Mouse (Mus musculus) liver, embryonic 12.5 days (tissue): ENCODE data around the gene Cabcoco1. TPM values are rescaled to one million over a fixed set of nuclear protein-coding genes. Genes with fewer than 3 reads are reported as not detected.
A peak's percentile ranks its signal among the peaks of the same experiment; 100 is the strongest.

Experiments used
- ATAC-seq: fragments of 200-750 bp; cut with Nextera tagmentation; 2 replicates; pipeline ENCODE4 v1.8.0; 2017; ENCODE audit warnings: moderate number of reproducible peaks, mild to moderate bottlenecking, moderate library complexity
- H3K27ac ChIP-seq: fragments of 300-500 bp; sonication (generic); 2 replicates; pipeline ENCODE4 v1.5.1; 2016; ENCODE audit warnings: mild to moderate bottlenecking
- H3K27me3 ChIP-seq: fragments of 300-500 bp; sonication (generic); replicated peaks from 2 replicates; pipeline ENCODE4 v1.6.1; 2016; ENCODE audit warnings: mild to moderate bottlenecking, moderate library complexity
- H3K36me3 ChIP-seq: fragments of 300-500 bp; sonication (generic); 2 replicates; pipeline ENCODE4 v1.6.1; 2016; ENCODE audit warnings: mild to moderate bottlenecking, moderate library complexity
- H3K4me1 ChIP-seq: fragments of 300-500 bp; sonication (generic); 2 replicates; pipeline ENCODE4 v1.6.1; 2016
- H3K4me2 ChIP-seq: fragments of 300-500 bp; sonication (generic); 2 replicates; pipeline ENCODE4 v1.6.1; 2016; ENCODE audit warnings: mild to moderate bottlenecking, moderate library complexity
- H3K4me3 ChIP-seq: fragments of 300-500 bp; sonication (generic); 2 replicates; pipeline ENCODE4 v1.5.1; 2016; ENCODE audit warnings: mild to moderate bottlenecking, moderate library complexity
- H3K9ac ChIP-seq: fragments of 300-500 bp; sonication (generic); 2 replicates; pipeline ENCODE4 v1.6.1; 2016; ENCODE audit warnings: mild to moderate bottlenecking, moderate library complexity
- H3K9me3 ChIP-seq: fragments of 300-500 bp; sonication (generic); replicated peaks from 2 replicates; pipeline ENCODE4 v1.6.1; 2016; ENCODE audit warnings: mild to moderate bottlenecking, moderate library complexity
- WGBS: fragments of 180-500 bp; shearing (Covaris S2); methylation state at CpG from one replicate; pipeline ENCODE4 v1.1.7; 2016; ENCODE audit not compliant: insufficient replicate concordance; 5-methylcytosine and 5-hydroxymethylcytosine counted together
- polyA plus RNA-seq: library from polyadenylated mRNA; unstranded; fragments of >200 nt; fragmentation: Nextera tagmentation; extraction: Ambion mirVana; gene quantifications from 2 replicates; pipeline ENCODE4 v1.2.1, GENCODE M21; 2016

Cabcoco1 gene
- polyA plus RNA-seq, 1 experiment from 2014 or later: 1.3 TPM

DNA sequence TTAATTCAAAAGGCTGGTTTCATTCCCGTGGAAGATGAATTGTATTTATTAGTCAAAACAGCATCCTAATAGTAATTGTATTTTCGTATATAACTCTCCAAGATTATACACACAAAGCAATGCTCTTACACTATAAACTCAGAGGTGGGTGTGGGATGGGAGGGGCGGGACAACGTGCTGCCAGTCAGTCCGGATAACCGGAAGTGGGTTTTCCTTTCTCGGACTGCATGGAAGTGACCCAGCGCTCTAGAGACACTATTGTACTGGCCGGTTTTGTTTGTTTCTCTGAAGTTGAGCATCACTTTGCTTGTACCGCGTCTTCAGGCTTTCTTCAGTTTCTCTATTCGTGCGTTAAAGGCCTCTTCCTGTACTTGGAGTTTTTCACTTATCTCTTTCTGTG, 110.8 kb downstream of the Cabcoco1 start:
- peak; percentile 62 for ATAC-seq
- Histone ChIP-seq H3K4me3 (no peak overlapping the region), H3K4me2 (peak overlapping the region; percentile 36), H3K9me3 (no peaks in the 10 kb centered on the region), H3K27ac (no peak overlapping the region), H3K27me3 (no peaks in the 10 kb centered on the region), H3K36me3 (no peaks in the 10 kb centered on the region), H3K9ac (no peak overlapping the region), H3K4me1 (peaks cover 7% of the 10 kb centered on the region; the same call in 1 of the 2 replicates)
- 45% methylated on average over 13 of the region's 13 CpGs for WGBS

DNA sequence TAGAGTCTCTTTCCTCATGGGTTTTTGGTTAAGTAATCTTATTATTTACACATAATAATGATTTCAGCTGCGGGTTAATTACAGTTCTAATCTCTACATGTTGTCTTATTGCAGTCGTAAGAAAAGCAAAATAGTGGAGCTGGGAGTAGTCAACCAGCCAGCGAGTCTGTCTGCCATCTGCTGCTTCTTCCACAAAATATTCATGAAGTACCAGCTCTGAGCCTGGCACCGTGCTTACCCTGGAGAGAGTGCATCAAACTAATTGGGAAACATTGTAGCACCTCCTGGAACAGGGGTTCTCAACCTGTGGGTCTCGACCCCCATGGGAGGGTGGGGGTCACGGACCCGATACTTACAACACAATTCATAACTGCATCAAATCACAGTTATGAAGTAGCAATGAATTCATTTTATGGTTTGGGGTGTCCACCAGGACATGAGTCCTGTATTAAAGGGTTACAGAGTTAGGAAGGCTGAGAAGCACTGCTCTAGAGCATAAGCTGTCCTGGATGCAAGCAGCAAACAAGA, 121.2 kb downstream of the Cabcoco1 start:
- Histone ChIP-seq H3K27ac (no peak overlapping the region), H3K9me3 (no peaks in the 10 kb centered on the region), H3K27me3 (no peaks in the 10 kb centered on the region), H3K4me2 (no peak overlapping the region), H3K9ac (no peak overlapping the region), H3K4me1 (no peaks in the 10 kb centered on the region), H3K36me3 (no peaks in the 10 kb centered on the region), H3K4me3 (no peak overlapping the region)
- no peak for ATAC-seq
- 72% methylated on average over 7 of the region's 7 CpGs for WGBS

DNA sequence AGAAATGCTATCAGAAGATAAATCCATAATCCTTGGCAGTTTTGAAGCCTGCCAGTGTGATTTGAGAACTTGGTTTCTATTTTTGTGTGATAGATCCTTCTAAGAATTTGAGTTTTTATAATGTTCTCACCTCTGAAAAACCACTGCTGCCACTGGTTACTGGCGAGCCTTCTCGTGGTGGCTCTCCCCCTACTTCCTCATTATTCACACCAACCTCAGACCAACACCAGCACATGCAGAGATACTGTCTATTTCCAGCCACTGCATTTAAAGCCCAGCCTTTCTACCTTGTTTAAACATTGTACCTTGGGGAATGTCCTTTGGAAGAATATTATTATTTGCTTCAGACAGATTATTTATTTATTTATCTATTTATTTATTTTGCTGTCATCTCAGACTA, 121.8 kb downstream of the Cabcoco1 start:
- Histone ChIP-seq H3K27me3 (no peaks in the 10 kb centered on the region), H3K4me2 (no peak overlapping the region), H3K36me3 (no peaks in the 10 kb centered on the region), H3K27ac (no peak overlapping the region), H3K4me3 (no peak overlapping the region), H3K9ac (no peak overlapping the region), H3K9me3 (no peaks in the 10 kb centered on the region), H3K4me1 (no peaks in the 10 kb centered on the region)
- WGBS: 26% methylated on average over 2 of the region's 2 CpGs
- no peak for ATAC-seq

DNA sequence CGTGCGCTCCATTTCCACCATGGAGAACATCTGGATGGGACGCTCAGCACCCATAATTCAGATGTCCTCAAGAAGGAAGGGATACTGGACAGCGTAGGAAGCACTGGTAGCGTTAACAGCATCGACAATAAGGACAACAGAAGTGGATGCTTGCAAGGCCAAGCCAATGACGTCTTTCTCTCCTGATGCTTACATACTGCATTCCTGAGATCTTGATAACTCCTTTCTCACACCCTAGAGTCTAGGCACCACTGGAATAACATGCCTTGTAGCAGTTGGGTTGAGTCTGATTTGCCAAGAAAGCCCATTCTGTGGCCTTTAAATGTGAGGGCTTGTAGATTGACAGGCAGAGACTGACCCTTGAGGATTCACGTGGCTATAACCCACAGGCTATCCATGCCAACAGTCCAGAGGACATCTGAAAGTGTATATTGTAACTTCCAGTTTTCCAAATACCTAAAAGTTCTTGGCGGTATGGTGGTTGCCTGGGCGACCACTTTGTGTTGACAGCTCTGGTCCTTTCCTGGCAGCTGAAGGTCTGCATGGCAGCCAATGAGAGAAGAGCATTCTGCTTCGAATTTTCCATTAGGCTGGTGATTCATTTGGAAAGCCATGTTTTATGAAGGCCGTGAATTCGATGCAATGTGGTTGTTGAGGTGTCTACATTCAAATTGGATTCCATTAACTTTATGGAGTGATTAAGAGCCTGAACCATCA, 124.5 kb downstream of the Cabcoco1 start:
- ATAC-seq: no peak
- Histone ChIP-seq H3K36me3 (no peaks in the 10 kb centered on the region), H3K9ac (no peak overlapping the region), H3K9me3 (no peaks in the 10 kb centered on the region), H3K4me3 (no peak overlapping the region), H3K4me1 (no peaks in the 10 kb centered on the region), H3K27ac (no peak overlapping the region), H3K4me2 (no peak overlapping the region), H3K27me3 (no peaks in the 10 kb centered on the region)
- 71% methylated on average over 13 of the region's 13 CpGs for WGBS

DNA sequence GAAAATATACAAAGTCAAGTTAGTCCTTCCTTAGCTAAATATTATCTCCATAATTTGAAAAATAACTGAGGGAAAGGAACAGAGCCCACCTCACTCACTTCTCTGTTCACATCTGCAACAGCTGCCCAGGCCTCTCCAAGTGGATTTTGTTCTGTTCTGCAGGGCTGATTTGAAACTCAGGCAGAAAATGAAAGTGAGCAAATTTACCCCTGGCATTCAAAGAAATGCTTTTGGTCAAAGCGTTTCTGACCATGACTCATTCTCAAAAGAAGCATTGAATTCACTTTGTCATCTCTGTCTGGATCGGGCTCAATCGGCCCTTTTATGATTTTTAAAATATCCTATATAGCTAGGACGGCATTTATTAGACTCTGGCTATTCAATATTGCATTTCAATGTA, 135.8 kb downstream of the Cabcoco1 start:
- no peak for ATAC-seq
- Histone ChIP-seq H3K27me3 (no peaks in the 10 kb centered on the region), H3K4me1 (no peaks in the 10 kb centered on the region), H3K27ac (no peak overlapping the region), H3K9ac (no peak overlapping the region), H3K4me2 (no peak overlapping the region), H3K36me3 (no peaks in the 10 kb centered on the region), H3K9me3 (no peaks in the 10 kb centered on the region), H3K4me3 (no peak overlapping the region)
- 66% methylated on average over 4 of the region's 4 CpGs for WGBS

DNA sequence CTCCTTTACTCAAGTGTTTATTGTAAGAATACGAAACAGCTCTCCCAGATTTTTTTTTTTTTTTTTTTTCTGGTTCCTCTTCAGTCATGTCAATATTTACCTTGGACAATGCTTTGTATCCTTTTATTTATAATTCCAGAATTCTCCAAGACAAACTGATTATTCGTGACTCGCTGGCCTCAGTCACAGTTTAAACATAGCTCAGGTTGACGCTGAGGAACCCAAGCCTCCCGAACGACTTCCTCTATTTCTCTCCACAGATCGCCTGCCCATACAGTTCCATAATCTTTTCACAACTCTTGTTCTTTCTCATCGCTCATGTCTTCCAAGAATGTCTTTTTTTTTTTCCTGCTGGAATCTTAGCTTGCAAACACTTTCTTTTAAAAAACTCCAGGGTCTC, 144.9 kb downstream of the Cabcoco1 start:
- Histone ChIP-seq H3K4me3 (no peak overlapping the region), H3K9me3 (0 out of 2 replicates have a peak, but pooled peaks cover 6% of the 10 kb centered on the region), H3K27ac (no peak overlapping the region), H3K27me3 (no peaks in the 10 kb centered on the region), H3K4me1 (no peaks in the 10 kb centered on the region), H3K9ac (no peak overlapping the region), H3K4me2 (no peak overlapping the region), H3K36me3 (no peaks in the 10 kb centered on the region)
- WGBS: 40% methylated on average over 8 of the region's 8 CpGs
- no peak for ATAC-seq

DNA sequence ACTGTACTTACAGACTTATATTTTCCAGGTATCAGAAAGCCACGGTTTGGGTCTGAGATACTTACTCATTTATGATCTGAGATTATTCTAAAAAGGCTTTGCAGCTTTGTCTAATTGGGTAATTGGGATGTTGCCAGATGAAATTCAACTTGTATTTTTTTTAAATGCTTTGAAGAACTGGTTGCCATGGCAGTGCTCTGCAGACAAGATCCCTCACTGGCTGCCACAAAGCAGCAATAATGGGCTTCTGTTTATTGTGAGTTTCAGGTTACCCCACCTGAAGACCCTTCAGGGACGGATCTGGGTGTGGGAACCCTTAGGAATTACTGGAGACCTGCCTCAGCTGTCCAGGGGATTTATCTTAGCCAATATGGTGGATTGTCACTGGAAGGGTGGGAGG, 145.6 kb downstream of the Cabcoco1 start:
- Histone ChIP-seq H3K9me3 (0 out of 2 replicates have a peak, but pooled peaks cover 6% of the 10 kb centered on the region), H3K36me3 (no peaks in the 10 kb centered on the region), H3K4me2 (no peak overlapping the region), H3K4me1 (no peaks in the 10 kb centered on the region), H3K4me3 (no peak overlapping the region), H3K9ac (no peak overlapping the region), H3K27me3 (no peaks in the 10 kb centered on the region), H3K27ac (no peak overlapping the region)
- ATAC-seq: no peak
- 52% methylated on average over 2 of the region's 2 CpGs for WGBS

DNA sequence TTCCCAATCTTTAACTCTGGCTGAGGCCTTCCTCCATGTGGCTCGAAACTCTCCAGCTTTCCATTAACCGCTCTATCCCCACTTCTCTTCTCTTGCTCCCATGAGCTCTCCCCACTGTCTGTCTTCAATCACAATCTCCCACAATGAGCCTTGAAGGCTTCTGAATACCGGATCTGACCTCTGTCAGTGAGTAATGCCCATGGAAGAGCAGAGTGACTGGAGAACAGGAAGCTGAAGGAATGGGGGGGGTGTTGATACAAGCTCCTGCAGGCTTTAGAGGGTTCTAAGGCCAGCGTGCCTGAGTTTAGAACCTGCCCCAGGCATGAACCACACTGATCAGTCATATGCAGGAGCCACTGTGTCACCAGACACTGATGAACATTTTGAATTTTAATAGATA, 150.1 kb downstream of the Cabcoco1 start:
- no peaks in the 10 kb centered on the region for H3K4me1 ChIP-seq
- H3K4me3 ChIP-seq: no peak overlapping the region
- no peak overlapping the region for H3K27ac ChIP-seq
- no peak for ATAC-seq
- WGBS: 63% methylated on average over 4 of the region's 4 CpGs
- no peak overlapping the region for H3K9ac ChIP-seq
- H3K4me2 ChIP-seq: no peak overlapping the region
- H3K27me3 ChIP-seq: no peaks in the 10 kb centered on the region
- no peaks in the 10 kb centered on the region for H3K36me3 ChIP-seq
- no peaks in the 10 kb centered on the region for H3K9me3 ChIP-seq

DNA sequence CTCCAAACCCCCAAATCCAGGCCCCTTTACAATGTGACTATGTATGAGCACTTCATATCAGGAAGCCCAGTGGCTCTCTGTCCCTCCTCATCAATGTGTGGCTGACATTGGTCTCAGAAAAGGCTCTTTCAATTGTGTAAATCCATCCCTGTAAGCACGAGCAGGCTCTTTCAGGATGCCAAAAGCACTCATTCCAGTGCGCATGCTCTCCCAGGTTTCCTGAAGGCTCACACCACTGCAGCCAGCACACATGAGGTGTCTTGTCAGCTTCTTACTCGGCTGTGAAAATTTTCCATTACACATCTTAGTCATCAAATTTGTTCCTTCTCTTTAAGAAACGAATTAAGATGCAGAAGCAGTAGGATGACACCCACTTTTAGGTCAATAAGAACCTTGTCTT, 152.9 kb downstream of the Cabcoco1 start:
- H3K27me3 ChIP-seq: no peaks in the 10 kb centered on the region
- no peak overlapping the region for H3K9ac ChIP-seq
- no peak overlapping the region for H3K4me3 ChIP-seq
- WGBS: 59% methylated on average over 4 of the region's 4 CpGs
- ATAC-seq: no peak
- 0 out of 2 replicates have a peak, but pooled peaks cover 4% of the 10 kb centered on the region for H3K9me3 ChIP-seq
- H3K4me2 ChIP-seq: no peak overlapping the region
- no peak overlapping the region for H3K27ac ChIP-seq
- no peaks in the 10 kb centered on the region for H3K4me1 ChIP-seq
- no peaks in the 10 kb centered on the region for H3K36me3 ChIP-seq

DNA sequence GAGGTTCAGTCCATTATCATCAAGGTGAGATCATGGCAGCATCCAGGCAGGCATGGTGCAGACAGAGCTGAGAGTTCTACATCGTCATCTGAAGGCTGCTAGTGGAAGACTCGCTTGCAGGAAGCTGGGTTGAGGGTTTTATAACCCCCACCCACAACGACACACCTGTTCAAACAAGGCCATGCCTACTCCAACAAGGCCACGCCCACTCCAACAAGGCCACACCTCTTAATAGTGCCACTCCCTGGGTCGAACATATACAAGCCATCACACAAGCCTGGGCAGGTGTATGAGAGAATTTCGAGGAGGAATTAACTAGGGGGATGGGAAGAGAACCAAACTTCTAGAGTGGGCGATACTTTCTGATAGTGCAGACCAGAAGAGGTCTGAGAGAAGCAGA, 153.6 kb downstream of the Cabcoco1 start:
- H3K9me3 ChIP-seq: 0 out of 2 replicates have a peak, but pooled peaks cover 4% of the 10 kb centered on the region
- H3K27ac ChIP-seq: no peak overlapping the region
- no peaks in the 10 kb centered on the region for H3K36me3 ChIP-seq
- ATAC-seq: no peak
- WGBS: 66% methylated on average over 7 of the region's 7 CpGs
- no peaks in the 10 kb centered on the region for H3K4me1 ChIP-seq
- no peak overlapping the region for H3K4me3 ChIP-seq
- H3K4me2 ChIP-seq: no peak overlapping the region
- H3K27me3 ChIP-seq: no peaks in the 10 kb centered on the region
- no peak overlapping the region for H3K9ac ChIP-seq
